15 mouse cellular contexts compared by ENCODE assay signal in genomic region chr1:177605353-177605969, GRCm38 (mm10).
DNase-seq lines count a peak whose midpoint lies in the region; ATAC-seq and TF ChIP-seq lines count a peak whose summit lies in the region.
"Had no signal": no experiment of that assay in that cellular context is flagged by ENCODE, and none has a peak within 500 bp of the region (broad histone marks: within the 10 kb centered on the region; RNA-seq: fewer than 3 reads in every experiment).

No protein-coding gene starts in this region.

- TF ChIP-seq CTCF in hindbrain, postnatal 0 days (IDR thresholded peaks at IDR 0.05; ENCODE audit: low read depth) = no peak

- H3K4me3 ChIP-seq in hindbrain, embryonic 11.5 days (ENCODE audit: low read depth, low read length) = no peak overlapping the region
- H3K4me3 ChIP-seq in hindbrain, postnatal 0 days (ENCODE audit: low read length) = no peak overlapping the region
- no peak overlapping the region for H3K4me3 ChIP-seq in neural tube, embryonic 12.5 days
- H3K4me3 ChIP-seq in forebrain, embryonic 12.5 days (replicated peaks) = no peak overlapping the region
- H3K4me3 ChIP-seq: embryonic facial prominence, embryonic 10.5 days; gastrocnemius, adult 2 months; intestine, embryonic 15.5 days had no signal

- H3K27me3 ChIP-seq in hindbrain, embryonic 11.5 days (ENCODE audit: control insufficient read depth, insufficient read depth, low read length) = no peaks in the 10 kb centered on the region
- H3K27me3 ChIP-seq in hindbrain, postnatal 0 days (ENCODE audit: insufficient read depth, low read length) = no peaks in the 10 kb centered on the region
- H3K27me3 ChIP-seq in neural tube, embryonic 12.5 days (replicated peaks) = no peaks in the 10 kb centered on the region
- no peaks in the 10 kb centered on the region for H3K27me3 ChIP-seq in forebrain, embryonic 12.5 days
- H3K27me3 ChIP-seq: intestine, embryonic 15.5 days had no signal

- H3K9me3 ChIP-seq in hindbrain, embryonic 11.5 days (ENCODE audit: control insufficient read depth, low read length) = no peaks in the 10 kb centered on the region
- no peaks in the 10 kb centered on the region for H3K9me3 ChIP-seq in hindbrain, postnatal 0 days (ENCODE audit: low read length)
- H3K9me3 ChIP-seq in neural tube, embryonic 12.5 days = no peaks in the 10 kb centered on the region
- H3K9me3 ChIP-seq in forebrain, embryonic 12.5 days = no peaks in the 10 kb centered on the region
- H3K9me3 ChIP-seq: embryonic facial prominence, embryonic 10.5 days; intestine, embryonic 15.5 days had no signal

- no peaks in the 10 kb centered on the region for H3K36me3 ChIP-seq in hindbrain, embryonic 11.5 days (ENCODE audit: control insufficient read depth, insufficient read depth, low read length)
- no peaks in the 10 kb centered on the region for H3K36me3 ChIP-seq in hindbrain, postnatal 0 days (ENCODE audit: insufficient read depth, low read length)
- no peaks in the 10 kb centered on the region for H3K36me3 ChIP-seq in neural tube, embryonic 12.5 days
- H3K36me3 ChIP-seq in forebrain, embryonic 12.5 days (replicated peaks) = no peaks in the 10 kb centered on the region
- H3K36me3 ChIP-seq: embryonic facial prominence, embryonic 10.5 days; intestine, embryonic 15.5 days had no signal

- no peak overlapping the region for H3K9ac ChIP-seq in hindbrain, embryonic 11.5 days (ENCODE audit: low read depth, low read length)
- no peak overlapping the region for H3K9ac ChIP-seq in hindbrain, postnatal 0 days (replicated peaks; ENCODE audit: low read length)
- no peak overlapping the region for H3K9ac ChIP-seq in neural tube, embryonic 12.5 days
- H3K9ac ChIP-seq in forebrain, embryonic 12.5 days = no peak overlapping the region
- H3K9ac ChIP-seq: intestine, embryonic 15.5 days had no signal

- peak; percentile 51 for DNase-seq in hindbrain, embryonic 11.5 days (ENCODE audit: low spot score)
- no peak for DNase-seq in hindbrain, postnatal 0 days (ENCODE audit: low spot score)
- DNase-seq in neural tube, embryonic 10.5 days (ENCODE audit: extremely low spot score, low spot score) = no peak
- peak; percentile 49 for DNase-seq in retina, postnatal 1 day
- no peak for DNase-seq in thymus, postnatal 36 days
- DNase-seq: cerebellum, adult 8-10 months; gastrocnemius, adult 2 months; lung, postnatal 10 days; right cerebral cortex, postnatal 4 days; thymus, postnatal 4 days had no signal

- H3K4me2 ChIP-seq in hindbrain, embryonic 11.5 days (replicated peaks; ENCODE audit: low read depth, low read length) = no peak overlapping the region
- H3K4me2 ChIP-seq in hindbrain, postnatal 0 days (ENCODE audit: low read depth, low read length) = no peak overlapping the region
- no peak overlapping the region for H3K4me2 ChIP-seq in neural tube, embryonic 12.5 days (replicated peaks)
- no peak overlapping the region for H3K4me2 ChIP-seq in forebrain, embryonic 12.5 days
- H3K4me2 ChIP-seq: intestine, embryonic 15.5 days had no signal

- H3K27ac ChIP-seq in hindbrain, embryonic 11.5 days (ENCODE audit: low read depth, low read length) = no peak overlapping the region
- H3K27ac ChIP-seq in hindbrain, postnatal 0 days = no peak overlapping the region
- H3K27ac ChIP-seq in neural tube, embryonic 12.5 days = no peak overlapping the region
- 0 out of 2 replicates have a peak overlapping the region, but pooled peaks have one; percentile 13 for H3K27ac ChIP-seq in forebrain, embryonic 12.5 days
- H3K27ac ChIP-seq: embryonic facial prominence, embryonic 10.5 days; gastrocnemius, adult 2 months; intestine, embryonic 15.5 days had no signal

- 10% methylated on average over 6 of the region's 6 CpGs for WGBS in hindbrain, embryonic 11.5 days
- 10% methylated on average over 6 of the region's 6 CpGs for WGBS in hindbrain, postnatal 0 days
- WGBS in neural tube, embryonic 12.5 days = 17% methylated on average over 6 of the region's 6 CpGs
- 20% methylated on average over 6 of the region's 6 CpGs for WGBS in forebrain, embryonic 12.5 days

- peak; percentile 74 for ATAC-seq in hindbrain, embryonic 11.5 days (ENCODE audit: low FRiP score)
- ATAC-seq in hindbrain, postnatal 0 days = no peak
- peak; percentile 78 for ATAC-seq in neural tube, embryonic 12.5 days (ENCODE audit: low FRiP score, low read depth)
- peak; percentile 79 for ATAC-seq in forebrain, embryonic 12.5 days (ENCODE audit: low FRiP score)
- ATAC-seq in activated CD4-positive, CD25-positive, alpha-beta regulatory T cell, adult 4 months = no peak
- ATAC-seq: intestine, embryonic 15.5 days had no signal

- peaks cover 3% of the 10 kb centered on the region; the same call in 1 of the 2 replicates for H3K4me1 ChIP-seq in hindbrain, embryonic 11.5 days (replicated peaks; ENCODE audit: control insufficient read depth, insufficient read depth, low read length)
- H3K4me1 ChIP-seq in hindbrain, postnatal 0 days (ENCODE audit: insufficient read depth, low read length) = peaks cover 2% of the 10 kb centered on the region; the same call in 1 of the 2 replicates
- 0 out of 2 replicates have a peak, but pooled peaks cover 4% of the 10 kb centered on the region for H3K4me1 ChIP-seq in neural tube, embryonic 12.5 days
- peaks cover 11% of the 10 kb centered on the region for H3K4me1 ChIP-seq in forebrain, embryonic 12.5 days

Comparison
In these comparisons a context has a peak if more than half of its experiments do, and no peak if none do; other contexts are left out.
1. ATAC-seq: peak in hindbrain, embryonic 11.5 days (single experiment), neural tube, embryonic 12.5 days (single experiment) and forebrain, embryonic 12.5 days (single experiment); none in hindbrain, postnatal 0 days (single experiment) and activated CD4-positive, CD25-positive, alpha-beta regulatory T cell, adult 4 months (single experiment).
2. DNase-seq: peak in hindbrain, embryonic 11.5 days (single experiment) and retina, postnatal 1 day (single experiment); none in hindbrain, postnatal 0 days (single experiment), neural tube, embryonic 10.5 days (single experiment) and thymus, postnatal 36 days (0 of 2).